Mouse (Mus musculus) heart, adult 2 months (tissue): ENCODE measurements around the gene Plekhg3. TPM values are rescaled to one million over a fixed set of nuclear protein-coding genes. Genes with fewer than 3 reads are reported as not detected.

Experiments used
- DNase-seq, 2 experiments: peaks; one replicate each; pipeline ENCODE4 v3.0.0; 2021
- H3K27ac ChIP-seq: fragments of 200-600 bp; 2 replicates; pipeline ENCODE4 v1.8.1; 2022
- H3K27me3 ChIP-seq: fragments of 200-500 bp; 2 replicates; pipeline ENCODE4 v1.6.1; 2012; ENCODE audit warnings: mild to moderate bottlenecking, low read length, inconsistent platforms, mixed read lengths; ENCODE audit not compliant: control insufficient read depth, insufficient read depth
- H3K36me3 ChIP-seq: fragments of 200-500 bp; 2 replicates; pipeline ENCODE4 v1.6.1; 2012; ENCODE audit warnings: low read length, inconsistent platforms; ENCODE audit not compliant: control insufficient read depth, insufficient read depth
- H3K4me1 ChIP-seq: fragments of 200-500 bp; 2 replicates; pipeline ENCODE4 v1.6.1; 2011; ENCODE audit warnings: low read length; ENCODE audit not compliant: control insufficient read depth, insufficient read depth
- H3K4me3 ChIP-seq: fragments of 200-600 bp; 2 replicates; pipeline ENCODE4 v1.8.1; 2022
- H3K79me2 ChIP-seq: fragments of 200-500 bp; replicated peaks from 2 replicates; pipeline ENCODE4 v1.6.1; 2012; ENCODE audit warnings: mild to moderate bottlenecking, inconsistent platforms, low read length, moderate library complexity, mixed read lengths; ENCODE audit not compliant: control insufficient read depth, insufficient read depth
- H3K9ac ChIP-seq: fragments of 200-500 bp; 2 replicates; pipeline ENCODE4 v1.6.1; 2012; ENCODE audit warnings: low read depth, mild to moderate bottlenecking, control low read depth, inconsistent platforms, low read length, mixed read lengths
- CTCF ChIP-seq: fragments of 200-600 bp; IDR thresholded peaks from 2 replicates; pipeline ENCODE4 v1.8.1; 2022; ENCODE audit warnings: antibody characterized with exemption, mild to moderate bottlenecking, moderate library complexity
- EP300 ChIP-seq: fragments of 200-500 bp; IDR thresholded peaks from 2 replicates; pipeline ENCODE4 v1.6.1; 2011; ENCODE audit warnings: low read depth, low read length, control low read depth; ENCODE audit not compliant: insufficient read depth
- POLR2A ChIP-seq: fragments of 200-500 bp; IDR thresholded peaks from 2 replicates; pipeline ENCODE4 v1.6.1; 2011; ENCODE audit warnings: mild to moderate bottlenecking, low read depth, low read length, control low read depth; ENCODE audit not compliant: insufficient read depth
- WGBS: fragments of 180-500 bp; shearing (Covaris S2); methylation state at CpG from one replicate; pipeline ENCODE4 v1.1.7; 2018; 5-methylcytosine and 5-hydroxymethylcytosine counted together
- intact Hi-C: fragments of 180-260 bp; cut with DNase I; formaldehyde crosslinking; loops from one replicate; pipeline ENCODE4 v1.15.1; 2025
- long read RNA-seq: library from polyadenylated mRNA; stranded (forward); transcript quantifications from one replicate; pipeline ENCODE4 v2.0.0, GENCODE M21; 2021
- polyA plus RNA-seq: library from polyadenylated mRNA; depleted of rRNA; stranded (reverse); fragments of >200 nt; gene quantifications from 2 replicates; pipeline ENCODE4 v1.2.3, GENCODE M21; 2012; rRNA removed
- total RNA-seq, 2 experiments: library from RNA; stranded (reverse); gene quantifications; 2 replicates each; pipeline ENCODE4 v1.2.3; 2021

Gene Plekhg3
- total RNA-seq = 10 to 100 TPM; 11.6 to 13.6 TPM
- polyA plus RNA-seq = 12.9 and 16.8 TPM in 2 replicates
- long read RNA-seq, partial matches to known transcripts = 1 of 4 reads
- long read RNA-seq, other reads (novel, unspliced or antisense) = 3 of 4 reads

- intact Hi-C loops = loop anchor here (5.0 kb wide), 2 partner anchors 33 to 128 kb away; partner anchors contain the start of gene Hspa2
- H3K79me2 ChIP-seq = no peaks in the 10 kb centered on the region
- no peaks in the 10 kb centered on the region for H3K27me3 ChIP-seq
- WGBS = 58% methylated on average over 6 of the region's 6 CpGs
- TF ChIP-seq EP300 (no peak), POLR2A (no peak), CTCF (no peak)
- no peak within 1 kb of the TSS; the same call in 1 of the 2 replicates for H3K27ac ChIP-seq
- H3K36me3 ChIP-seq = no peaks in the 10 kb centered on the region
- no peak for DNase-seq
- H3K9ac ChIP-seq = no peak within 1 kb of the TSS
- peaks cover 5% of the 10 kb centered on the region for H3K4me1 ChIP-seq
- H3K4me3 ChIP-seq = no peak within 1 kb of the TSS
Observed at GRCm38 (mm10) chr12:76530580-76531139, at the start of gene Plekhg3. Gene Plekhg3, plus strand, starts transcription at chr12:76530891.

GRCm38 (mm10) chr12:76482446-76482845, 48.2 kb upstream of the Plekhg3 start:
- no peaks in the 10 kb centered on the region for H3K79me2 ChIP-seq
- H3K4me3 ChIP-seq = no peak overlapping the region
- H3K27me3 ChIP-seq = no peaks in the 10 kb centered on the region
- H3K27ac ChIP-seq = no peak overlapping the region
- no peaks in the 10 kb centered on the region; the same call in 1 of the 2 replicates for H3K36me3 ChIP-seq
- peak in 1 of 2 experiments; percentile 37 for DNase-seq
- intact Hi-C loops = no loop called here
- H3K4me1 ChIP-seq = peaks cover 21% of the 10 kb centered on the region
- no peak for TF ChIP-seq EP300
- WGBS = 82% methylated on average over 2 of the region's 2 CpGs
- H3K9ac ChIP-seq = no peak overlapping the region

DNA sequence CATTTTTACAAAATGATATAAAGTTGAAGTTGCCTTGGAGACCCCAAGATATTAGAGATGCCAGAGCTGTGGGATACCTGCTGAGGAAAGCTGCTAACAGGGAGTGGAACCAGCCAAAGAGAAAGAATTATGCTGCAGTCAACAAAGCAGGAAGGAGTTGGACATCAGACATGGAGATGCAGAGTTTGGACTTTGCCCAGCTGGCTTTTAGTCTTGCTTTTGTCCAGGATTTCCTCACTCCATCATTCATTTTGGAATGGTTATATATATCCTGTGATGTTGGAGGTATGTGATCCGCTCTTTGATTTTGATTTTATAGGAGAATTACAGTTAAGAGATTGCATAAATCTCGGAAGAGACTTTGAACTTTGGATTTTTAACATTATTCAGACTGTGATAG, 47.7 kb upstream of the Plekhg3 start:
- no peaks in the 10 kb centered on the region for H3K79me2 ChIP-seq
- H3K27me3 ChIP-seq = no peaks in the 10 kb centered on the region
- DNase-seq = no peak
- intact Hi-C loops = no loop called here
- peaks cover 19% of the 10 kb centered on the region for H3K4me1 ChIP-seq
- no peak for TF ChIP-seq POLR2A
- TF ChIP-seq EP300 = no peak
- no peak for TF ChIP-seq CTCF
- WGBS = 88% methylated on average over 2 of the region's 2 CpGs
- H3K36me3 ChIP-seq = no peaks in the 10 kb centered on the region; the same call in 1 of the 2 replicates
- H3K9ac ChIP-seq = no peak overlapping the region
- H3K4me3 ChIP-seq = no peak overlapping the region
- no peak overlapping the region for H3K27ac ChIP-seq

DNA sequence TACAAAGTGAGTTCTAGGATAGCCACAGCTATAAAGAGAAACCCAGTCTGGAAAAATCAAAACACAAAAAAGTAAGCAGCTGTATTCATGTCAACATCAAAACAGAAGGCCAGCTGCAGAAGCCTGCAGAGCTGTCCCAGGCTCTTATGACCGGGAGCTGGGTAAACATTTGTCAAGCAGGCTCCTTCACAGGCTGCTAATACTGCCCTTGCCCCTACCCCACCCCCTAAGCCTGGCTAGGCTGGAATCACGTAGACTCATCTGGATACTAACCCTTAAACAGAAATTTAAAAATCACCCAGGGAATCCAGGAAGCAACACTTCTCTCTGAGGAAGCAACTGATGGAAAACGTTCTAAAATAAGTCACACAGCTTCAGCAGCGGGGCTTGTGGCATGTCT, 45.8 kb upstream of the Plekhg3 start:
- Histone ChIP-seq H3K27ac (peak overlapping the region; percentile 0; the same call in 1 of the 2 replicates), H3K4me1 (peaks cover 7% of the 10 kb centered on the region), H3K36me3 (no peaks in the 10 kb centered on the region; the same call in 1 of the 2 replicates), H3K27me3 (no peaks in the 10 kb centered on the region), H3K9ac (no peak overlapping the region), H3K4me3 (no peak overlapping the region), H3K79me2 (no peaks in the 10 kb centered on the region)
- 42% methylated on average over 4 of the region's 4 CpGs for WGBS
- intact Hi-C loops = no loop called here
- TF ChIP-seq POLR2A = no peak
- TF ChIP-seq CTCF = no peak
- no peak for TF ChIP-seq EP300
- DNase-seq = no peak

DNA sequence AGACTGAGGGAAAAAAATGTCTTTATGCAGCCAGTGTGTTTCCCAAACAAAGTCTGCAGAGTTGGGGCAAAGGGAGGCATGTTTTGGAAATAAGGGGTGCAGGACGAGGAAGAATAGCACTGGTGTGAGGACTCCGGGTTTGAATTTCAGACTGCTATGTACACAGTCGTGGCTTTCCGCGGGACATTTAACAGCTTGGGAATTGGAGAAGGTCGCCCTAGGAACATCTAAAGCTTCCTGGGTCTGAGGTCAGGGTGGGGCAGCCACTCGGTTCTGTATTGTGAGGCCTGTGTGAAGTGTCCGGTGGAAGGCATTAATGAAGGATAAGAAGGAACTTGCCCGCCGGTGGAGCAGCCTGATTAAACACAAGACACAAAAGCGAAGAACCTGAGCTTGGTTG, 45.3 kb upstream of the Plekhg3 start:
- no peaks in the 10 kb centered on the region for H3K36me3 ChIP-seq
- H3K4me3 ChIP-seq = no peak overlapping the region
- peaks cover 2% of the 10 kb centered on the region for H3K4me1 ChIP-seq
- intact Hi-C loops = no loop called here
- H3K27me3 ChIP-seq = no peaks in the 10 kb centered on the region
- 52% methylated on average over 11 of the region's 11 CpGs for WGBS
- DNase-seq = no peak
- no peak overlapping the region for H3K9ac ChIP-seq
- no peak for TF ChIP-seq EP300
- TF ChIP-seq POLR2A = no peak
- no peak for TF ChIP-seq CTCF
- no peaks in the 10 kb centered on the region for H3K79me2 ChIP-seq
- H3K27ac ChIP-seq = no peak overlapping the region

DNA sequence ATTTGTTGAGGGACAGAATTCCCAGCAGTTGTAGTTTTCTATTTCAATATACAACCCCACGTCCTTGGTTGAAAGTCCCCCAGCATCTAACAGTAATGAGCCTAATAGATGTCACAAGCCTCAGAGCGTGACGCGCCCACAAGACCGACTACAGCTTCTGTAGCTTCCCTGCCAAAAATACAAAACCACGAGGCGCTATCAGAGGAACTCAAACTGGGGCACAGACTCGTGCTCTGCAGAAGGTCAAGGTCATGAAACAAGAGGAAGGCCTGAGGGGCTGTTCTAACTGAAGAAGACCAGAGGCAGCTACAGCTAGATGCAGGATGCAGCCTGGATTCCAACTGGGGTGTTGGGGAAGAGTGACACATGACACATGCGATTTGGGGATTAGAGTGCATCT, 43.7 kb upstream of the Plekhg3 start:
- no peaks in the 10 kb centered on the region for H3K79me2 ChIP-seq
- WGBS = 44% methylated on average over 9 of the region's 9 CpGs
- intact Hi-C loops = no loop called here
- no peaks in the 10 kb centered on the region for H3K27me3 ChIP-seq
- peak overlapping the region; percentile 20; the same call in 1 of the 2 replicates for H3K27ac ChIP-seq
- DNase-seq = no peak
- H3K36me3 ChIP-seq = no peaks in the 10 kb centered on the region
- no peak overlapping the region for H3K4me3 ChIP-seq
- H3K4me1 ChIP-seq = no peaks in the 10 kb centered on the region; the same call in none of the 2 replicates
- no peak for TF ChIP-seq CTCF
- TF ChIP-seq EP300 = no peak
- no peak for TF ChIP-seq POLR2A
- no peak overlapping the region for H3K9ac ChIP-seq
